Mouse (Mus musculus): Measurements from ENCODE around the gene Pcdh9.
A peak's percentile ranks its signal among the peaks of the same experiment; 100 is the strongest.

Pcdh9 gene

GRCm38 (mm10) chr14:93890519-93891370 lies at the start of gene Pcdh9:
Gene Pcdh9 (minus strand): TSS chr14:93890679.
- peak; percentile 55 for DNase-seq (ENCODE audit: low spot score)

- no peak for DNase-seq (ENCODE audit: low spot score)
These were observed 16.4 kb upstream of the Pcdh9 start for GRCm38 (mm10) chr14:93906928-93907327.

GRCm38 (mm10) chr14:93898533-93898932 lies 8.1 kb upstream of the Pcdh9 start:
- no peak for DNase-seq (ENCODE audit: low spot score)

GRCm38 (mm10) chr14:93895131-93895530 lies 4.7 kb upstream of the Pcdh9 start:
- DNase-seq (ENCODE audit: low spot score) = no peak

- DNase-seq (ENCODE audit: low spot score) = no peak
These were observed 880 bp upstream of the Pcdh9 start for GRCm38 (mm10) chr14:93891371-93891746.

- no peak for DNase-seq (ENCODE audit: low spot score)
These were observed 500 bp downstream of the Pcdh9 start for GRCm38 (mm10) chr14:93889839-93890518.

GRCm38 (mm10) chr14:93889231-93889630 lies 1.2 kb downstream of the Pcdh9 start:
- DNase-seq (ENCODE audit: low spot score) = no peak

- no peak for DNase-seq (ENCODE audit: low spot score)
These were observed 2.1 kb downstream of the Pcdh9 start for GRCm38 (mm10) chr14:93888346-93888745.

GRCm38 (mm10) chr14:93887066-93887465 lies 3.4 kb downstream of the Pcdh9 start:
- no peak for DNase-seq (ENCODE audit: low spot score)

GRCm38 (mm10) chr14:93885551-93886084 lies 4.9 kb downstream of the Pcdh9 start:
- DNase-seq (ENCODE audit: low spot score) = no peak

GRCm38 (mm10) chr14:93884467-93884866 lies 6.0 kb downstream of the Pcdh9 start:
- DNase-seq (ENCODE audit: low spot score) = peak; percentile 7

GRCm38 (mm10) chr14:93880071-93880470 lies 10.4 kb downstream of the Pcdh9 start:
- no peak for DNase-seq (ENCODE audit: low spot score)

- no peak for DNase-seq (ENCODE audit: low spot score)
These were observed 14.5 kb downstream of the Pcdh9 start for GRCm38 (mm10) chr14:93875968-93876367.

GRCm38 (mm10) chr14:93868211-93868610 lies 22.3 kb downstream of the Pcdh9 start:
- no peak for DNase-seq (ENCODE audit: low spot score)

- DNase-seq (ENCODE audit: low spot score) = no peak
These were observed 32.4 kb downstream of the Pcdh9 start for GRCm38 (mm10) chr14:93858069-93858468.

- no peak for DNase-seq (ENCODE audit: low spot score)
These were observed 44.3 kb downstream of the Pcdh9 start for GRCm38 (mm10) chr14:93846091-93846677.

- DNase-seq (ENCODE audit: low spot score) = no peak
These were observed 47.7 kb downstream of the Pcdh9 start for GRCm38 (mm10) chr14:93842686-93843288.

GRCm38 (mm10) chr14:93832511-93832910 lies 58.0 kb downstream of the Pcdh9 start:
- DNase-seq (ENCODE audit: low spot score) = no peak

GRCm38 (mm10) chr14:93827159-93827558 lies 63.3 kb downstream of the Pcdh9 start:
- DNase-seq (ENCODE audit: low spot score) = no peak

- no peak for DNase-seq (ENCODE audit: low spot score)
These were observed 64.4 kb downstream of the Pcdh9 start for GRCm38 (mm10) chr14:93826042-93826462.

GRCm38 (mm10) chr14:93818845-93819244 lies 71.6 kb downstream of the Pcdh9 start:
- no peak for DNase-seq (ENCODE audit: low spot score)

GRCm38 (mm10) chr14:93817591-93817990 lies 72.9 kb downstream of the Pcdh9 start:
- no peak for DNase-seq (ENCODE audit: low spot score)
